Mouse (Mus musculus) liver, postnatal 0 days (tissue): ENCODE data around the gene Aldh3b3.

Source experiments
- CTCF ChIP-seq: sonication (generic); IDR thresholded peaks from 2 replicates; pipeline ENCODE4 v1.5.1; 2016; ENCODE audit warnings: antibody characterized with exemption, low read depth
- EP300 ChIP-seq: IDR thresholded peaks from 2 replicates; pipeline ENCODE4 v1.6.1; 2016; ENCODE audit warnings: antibody characterized with exemption, low read depth, mild to moderate bottlenecking

DNA sequence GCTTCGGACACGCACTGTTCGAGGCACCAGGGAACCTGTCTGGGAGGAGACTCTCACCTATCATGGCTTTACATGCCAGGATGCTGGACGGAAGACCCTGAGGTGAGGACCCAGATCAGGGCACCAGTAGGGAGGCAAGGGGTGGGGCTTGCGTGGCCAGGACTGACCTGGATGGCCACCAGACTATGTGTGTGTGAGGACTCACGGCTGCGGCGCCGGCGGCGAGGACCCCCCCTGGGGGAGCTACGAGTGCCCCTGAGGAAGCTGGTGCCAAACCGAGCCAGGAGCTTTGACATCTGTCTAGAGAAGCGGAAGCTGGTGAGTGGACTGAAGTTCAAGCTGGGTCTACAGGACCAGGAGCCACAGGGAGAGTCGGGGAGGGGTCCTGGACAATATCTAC, 45.9 kb downstream of the Aldh3b3 start:
- no peak for TF ChIP-seq CTCF
- TF ChIP-seq EP300 = no peak
